Mouse (Mus musculus): Measurements from ENCODE around the gene Cgnl1.

- TF ChIP-seq POLR2A (IDR thresholded peaks at IDR 0.05; ENCODE audit: low read depth, low read length) (no peak), CTCF (IDR thresholded peaks at IDR 0.05; ENCODE audit: borderline replicate concordance, insufficient read depth, low read length) (no peak; the same call in 1 of the 2 replicates)
These were observed 936 bp upstream of the Cgnl1 start for GRCm38 (mm10) chr9:71772338-71772737.

Measured in embryonic fibroblast, embryonic 13.5 days (primary cell).